Mouse (Mus musculus) urinary bladder, postnatal 25 days (tissue): ENCODE measurements around the gene Nup153.

ENCODE experiments used
- DNase-seq: peaks from one replicate; pipeline ENCODE4 v3.0.0; 2022; ENCODE audit warnings: low spot score

Gene Nup153

DNA sequence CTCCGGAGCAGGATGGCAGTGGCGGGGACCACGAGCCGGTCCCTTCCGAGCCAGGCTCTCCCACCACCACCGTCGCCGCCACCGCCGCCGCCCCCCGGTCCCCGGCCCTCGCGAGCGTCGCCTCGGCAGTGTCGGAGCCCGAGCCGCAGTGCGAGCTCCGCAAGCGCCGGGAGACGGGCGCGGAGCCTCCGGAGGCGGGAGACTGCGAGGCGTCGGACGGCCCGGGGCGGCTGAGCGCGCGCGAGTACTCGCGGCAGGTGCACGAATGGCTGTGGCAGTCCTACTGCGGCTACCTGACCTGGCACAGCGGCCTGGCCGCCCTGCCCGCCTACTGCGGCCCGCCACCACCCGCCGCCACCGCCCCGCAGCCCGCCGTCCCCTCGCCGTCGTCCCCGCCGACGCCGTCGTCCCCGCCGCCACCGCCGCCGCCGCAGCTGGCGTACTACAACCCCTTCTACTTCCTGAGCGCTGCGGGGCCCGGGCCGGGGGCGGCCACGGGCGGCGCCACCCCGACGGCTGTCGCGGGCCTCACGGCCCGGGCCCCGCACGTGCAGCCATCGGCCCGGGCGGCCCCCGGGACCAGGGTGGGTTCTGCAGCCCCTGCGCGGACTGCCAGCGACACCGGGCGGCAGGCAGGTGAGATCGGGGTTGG, 58.0 kb downstream of the Nup153 start:
- peak; percentile 14 for DNase-seq

DNA sequence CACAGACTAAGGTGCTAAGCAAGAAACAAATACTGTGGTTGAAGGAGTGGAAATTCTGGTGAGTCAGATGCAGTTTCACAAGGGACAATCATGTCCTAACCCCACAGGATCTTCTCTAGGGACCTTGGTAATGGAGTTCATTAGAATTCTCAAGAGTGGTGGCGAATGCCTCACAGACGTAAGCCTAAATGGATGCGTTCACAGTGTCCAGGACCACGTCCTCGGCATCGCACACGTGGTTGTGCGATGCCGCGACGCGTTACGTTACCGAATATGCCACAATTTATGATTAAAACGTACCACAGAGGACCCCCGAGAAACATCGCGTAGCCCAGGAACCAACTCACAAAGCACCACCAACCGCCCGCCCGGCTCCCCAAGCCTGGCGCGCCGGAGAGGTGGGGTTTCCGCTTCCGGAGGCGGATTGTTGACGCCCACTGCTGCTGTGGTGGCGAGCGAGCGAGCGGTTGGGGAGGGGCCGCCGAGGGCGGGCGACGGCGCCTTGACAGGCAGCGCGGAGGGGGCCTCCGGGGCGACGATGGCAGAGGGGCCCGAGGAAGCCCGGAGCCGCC, 58.6 kb downstream of the Nup153 start, which contains the start of gene Fam8a1:
Gene Fam8a1, plus strand, starts transcription at position 475 of the 572 bp plus-strand sequence.
- DNase-seq, result peak; percentile 91

DNA sequence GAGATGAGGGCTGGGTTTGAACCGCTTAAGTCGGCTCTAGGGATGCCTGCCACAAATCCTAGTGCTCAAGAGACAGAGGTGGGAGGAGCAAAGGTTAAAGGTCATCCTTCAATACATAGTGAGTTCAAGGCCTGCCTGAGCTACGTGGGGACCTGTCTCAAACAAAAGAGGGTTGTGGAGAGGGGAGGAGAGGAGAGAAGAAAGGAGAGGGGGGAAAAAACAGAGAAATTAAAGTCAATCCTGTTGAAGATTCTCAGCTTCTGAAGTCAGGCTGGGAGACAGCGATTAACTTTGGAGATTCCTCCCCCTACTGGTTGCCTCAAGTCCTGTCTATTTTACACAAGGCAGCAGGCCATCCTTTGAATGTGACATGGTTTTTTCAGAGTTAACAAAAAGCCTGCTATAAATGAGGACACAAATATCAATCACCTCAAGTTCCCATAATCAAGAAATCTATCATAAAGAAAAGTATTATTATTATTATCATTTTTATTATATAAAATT, 64.2 kb downstream of the Nup153 start:
- no peak for DNase-seq

DNA sequence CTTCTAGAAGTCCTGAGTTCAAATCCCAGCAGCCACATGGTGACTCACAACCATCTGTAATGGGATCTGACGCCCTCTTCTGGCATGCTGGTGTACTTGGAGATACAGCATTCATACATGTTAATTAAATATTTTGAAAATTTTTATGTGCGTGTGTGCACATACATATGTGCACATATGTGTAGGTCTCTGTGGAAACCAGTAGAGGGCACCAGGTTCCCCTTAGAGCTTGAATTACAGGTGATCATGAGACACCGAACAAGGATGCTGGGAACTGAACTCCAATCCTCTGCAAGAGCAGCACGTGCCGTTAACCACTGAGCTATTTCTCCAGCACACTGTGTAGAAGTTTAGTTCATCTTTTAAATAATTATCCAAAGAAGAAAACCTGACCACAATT, 68.5 kb downstream of the Nup153 start:
- DNase-seq, result no peak

DNA sequence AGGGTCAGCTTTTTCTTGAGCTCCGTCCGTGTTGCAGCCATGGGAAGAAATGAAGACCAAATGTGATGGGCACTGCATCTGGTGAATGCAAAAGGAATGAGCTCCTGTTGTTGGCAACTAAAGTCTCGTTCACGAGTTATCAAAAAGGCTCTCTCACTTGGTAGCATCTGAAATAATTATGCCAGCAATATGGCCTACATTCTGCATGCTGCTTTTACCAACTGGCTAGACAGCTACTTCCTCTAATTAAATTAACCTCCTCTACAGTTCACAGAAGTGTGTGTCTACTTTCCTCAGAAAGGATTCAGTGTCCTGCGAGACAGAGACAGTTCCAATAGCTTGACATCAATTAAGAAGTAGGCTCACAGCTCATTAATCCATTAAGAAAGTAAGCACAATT, 73.2 kb downstream of the Nup153 start:
- no peak for DNase-seq

DNA sequence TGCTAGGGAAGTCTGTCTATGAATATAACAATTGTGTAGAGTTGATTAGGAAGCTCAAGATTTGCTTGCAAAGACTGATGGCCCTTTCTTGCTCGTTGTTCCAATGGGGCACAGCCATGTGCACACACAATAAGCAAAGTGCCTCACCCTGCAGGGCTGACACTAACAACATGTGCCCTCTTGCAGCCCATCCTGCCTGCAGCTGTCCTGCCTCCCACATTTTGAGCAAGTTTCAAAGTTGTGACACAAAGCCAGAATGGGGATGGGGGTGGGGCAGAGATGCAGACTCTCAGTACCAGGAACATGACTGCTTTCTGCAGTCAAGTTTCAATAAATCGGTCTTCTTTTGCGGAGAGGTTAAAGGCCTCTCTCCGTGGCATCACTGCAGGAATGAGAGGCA, 74.1 kb downstream of the Nup153 start:
- no peak for DNase-seq

DNA sequence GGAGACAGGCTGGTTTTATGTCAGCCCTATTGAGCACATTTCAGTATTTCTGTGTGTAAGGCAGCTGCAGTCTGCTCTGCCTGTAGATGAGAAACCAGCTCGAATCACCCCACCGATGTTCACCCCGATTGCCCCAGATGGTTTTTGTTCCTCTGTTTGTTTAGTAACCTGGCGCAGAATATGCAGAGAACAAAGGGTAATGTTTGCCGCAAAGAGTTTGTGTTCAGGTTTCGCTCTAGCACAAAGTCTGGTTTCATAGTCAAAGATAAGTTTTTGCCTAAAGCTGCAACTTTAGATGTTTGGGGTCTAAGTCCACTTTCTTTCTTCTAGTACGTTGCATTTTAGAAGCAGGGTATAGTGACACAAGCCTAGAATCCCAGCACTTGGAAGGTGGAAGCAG, 75.1 kb downstream of the Nup153 start:
- no peak for DNase-seq

DNA sequence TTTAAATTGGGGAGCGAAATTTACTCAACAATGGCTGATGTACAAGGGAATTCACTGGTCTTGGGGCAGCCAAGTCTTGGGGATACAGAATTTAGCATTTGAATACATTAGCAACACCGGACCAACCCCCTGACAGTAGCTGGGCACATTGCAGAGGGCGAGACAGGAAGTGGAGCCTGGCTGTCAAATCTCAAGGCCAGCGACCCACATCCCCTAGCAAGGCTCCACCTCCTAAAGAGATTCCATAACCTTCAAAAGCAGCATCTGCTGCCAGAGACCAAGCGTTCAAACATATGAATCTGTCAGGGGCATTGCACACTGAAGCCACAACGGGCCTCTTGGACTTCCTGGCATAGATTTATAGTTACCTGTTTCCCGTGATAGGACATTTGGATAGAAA, 75.9 kb downstream of the Nup153 start:
- DNase-seq, result no peak

DNA sequence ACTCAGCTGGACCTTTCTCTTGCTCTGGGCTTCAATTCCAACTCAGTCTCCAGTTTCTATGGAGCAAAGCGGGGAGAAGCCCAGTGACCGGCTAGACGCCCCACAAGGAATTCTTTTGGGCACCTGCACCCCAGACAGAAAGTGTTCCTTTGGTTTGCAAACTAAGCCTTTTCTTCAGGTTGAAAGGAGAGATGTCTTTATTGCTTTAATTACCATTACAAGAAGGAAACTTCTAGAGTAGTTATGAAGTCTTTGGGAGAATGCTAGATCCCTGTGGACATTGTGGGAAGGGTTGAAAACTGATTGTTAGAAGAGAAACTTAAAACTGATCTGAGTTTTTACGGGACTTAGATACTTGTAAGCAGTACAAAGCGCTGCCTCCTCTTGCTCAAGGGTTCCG, 82.3 kb downstream of the Nup153 start:
- no peak for DNase-seq

DNA sequence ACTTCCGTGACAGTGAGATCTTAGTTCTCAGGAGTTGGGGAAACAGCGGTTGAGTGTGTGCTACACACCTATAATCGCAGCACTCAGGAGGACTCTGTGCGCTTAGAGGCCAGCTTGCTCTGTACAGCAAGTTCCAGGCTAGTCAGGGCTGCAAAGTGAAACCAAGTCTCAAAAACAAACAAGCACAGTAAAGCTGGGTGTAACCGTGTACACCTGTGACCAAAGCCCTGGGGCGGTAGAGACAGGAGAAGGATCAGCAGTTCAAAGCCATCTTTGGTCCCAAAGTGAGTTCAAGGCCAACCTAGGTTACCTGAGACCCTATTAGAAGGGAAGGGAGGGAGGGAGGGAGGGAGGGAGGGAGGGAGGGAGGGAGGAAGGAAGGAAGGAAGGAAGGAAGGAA, 83.6 kb downstream of the Nup153 start:
- no peak for DNase-seq

DNA sequence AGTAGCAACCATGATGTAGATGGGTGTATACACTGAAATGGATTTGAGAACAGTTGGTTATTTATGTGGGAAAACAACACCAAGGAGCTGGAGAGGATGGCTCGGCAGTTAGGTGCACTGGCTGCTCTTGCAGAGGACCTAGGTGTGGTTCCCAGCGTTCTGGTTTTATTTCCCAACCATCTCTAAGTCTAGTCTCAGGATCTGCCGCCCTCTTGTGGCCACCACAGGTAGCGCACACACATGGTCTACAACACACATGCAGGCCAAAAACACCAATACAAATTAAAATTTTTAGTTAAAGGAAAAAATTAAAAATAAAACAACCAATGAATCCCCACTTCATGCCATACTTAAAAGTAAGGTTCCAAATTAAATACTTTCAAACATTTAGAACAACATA, 85.4 kb downstream of the Nup153 start:
- no peak for DNase-seq

DNA sequence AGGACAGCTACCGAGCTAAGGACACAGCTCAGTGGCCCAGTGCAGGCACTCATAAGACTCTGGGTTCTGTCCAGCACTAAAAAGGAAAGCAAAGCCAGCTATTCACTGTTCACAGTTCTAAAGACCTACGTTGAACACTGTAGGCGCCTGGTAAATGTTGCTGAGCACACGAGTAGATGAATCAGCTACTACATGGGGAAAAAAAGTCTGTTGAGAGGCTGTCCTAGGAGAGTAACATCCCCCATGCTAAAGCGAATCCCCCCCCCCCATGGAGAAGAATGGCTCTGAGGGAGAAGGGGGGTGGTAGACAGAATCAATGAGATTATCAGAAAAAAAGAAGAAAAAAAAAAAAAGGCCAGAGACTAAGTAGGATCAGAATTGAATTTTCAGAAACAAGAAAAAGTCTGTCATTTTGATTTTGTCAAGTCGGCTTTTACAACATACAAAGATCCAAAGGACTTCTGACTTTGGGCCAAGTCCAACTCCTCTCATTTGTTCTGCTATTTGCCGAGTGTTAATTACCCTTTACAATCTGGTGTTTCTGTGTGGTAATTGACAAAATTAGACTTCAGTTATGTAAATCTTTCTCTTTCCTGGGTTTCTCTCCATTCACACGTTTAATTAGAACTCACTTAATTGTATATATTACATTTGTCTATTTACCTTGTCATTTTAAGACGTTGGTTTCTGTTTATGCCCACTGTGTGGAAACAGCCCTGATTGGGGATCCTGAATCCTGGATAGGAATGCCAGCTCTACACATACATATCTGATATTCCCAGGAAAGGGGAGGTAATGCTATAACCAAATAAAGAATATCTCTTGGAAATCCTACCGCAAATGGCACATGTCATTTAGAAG, 86.9 kb downstream of the Nup153 start:
- DNase-seq, result no peak

DNA sequence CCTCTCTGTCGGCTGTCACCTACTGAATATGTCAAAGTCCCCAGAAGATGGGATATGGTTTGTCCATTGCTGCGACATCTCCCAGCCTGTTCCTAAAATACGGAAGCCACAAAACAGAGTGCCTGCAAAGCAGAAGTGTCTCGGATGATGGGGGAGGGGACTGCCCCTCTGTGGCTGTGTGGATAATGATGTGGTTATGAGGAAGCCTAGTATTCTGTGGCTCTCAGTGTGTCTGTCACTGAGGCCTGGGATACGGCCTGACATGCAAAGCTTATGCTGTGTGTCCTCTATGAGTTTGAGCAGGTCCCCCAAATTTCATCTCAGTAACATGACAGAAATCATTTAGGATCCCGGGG, 93.6 kb downstream of the Nup153 start:
- no peak for DNase-seq

DNA sequence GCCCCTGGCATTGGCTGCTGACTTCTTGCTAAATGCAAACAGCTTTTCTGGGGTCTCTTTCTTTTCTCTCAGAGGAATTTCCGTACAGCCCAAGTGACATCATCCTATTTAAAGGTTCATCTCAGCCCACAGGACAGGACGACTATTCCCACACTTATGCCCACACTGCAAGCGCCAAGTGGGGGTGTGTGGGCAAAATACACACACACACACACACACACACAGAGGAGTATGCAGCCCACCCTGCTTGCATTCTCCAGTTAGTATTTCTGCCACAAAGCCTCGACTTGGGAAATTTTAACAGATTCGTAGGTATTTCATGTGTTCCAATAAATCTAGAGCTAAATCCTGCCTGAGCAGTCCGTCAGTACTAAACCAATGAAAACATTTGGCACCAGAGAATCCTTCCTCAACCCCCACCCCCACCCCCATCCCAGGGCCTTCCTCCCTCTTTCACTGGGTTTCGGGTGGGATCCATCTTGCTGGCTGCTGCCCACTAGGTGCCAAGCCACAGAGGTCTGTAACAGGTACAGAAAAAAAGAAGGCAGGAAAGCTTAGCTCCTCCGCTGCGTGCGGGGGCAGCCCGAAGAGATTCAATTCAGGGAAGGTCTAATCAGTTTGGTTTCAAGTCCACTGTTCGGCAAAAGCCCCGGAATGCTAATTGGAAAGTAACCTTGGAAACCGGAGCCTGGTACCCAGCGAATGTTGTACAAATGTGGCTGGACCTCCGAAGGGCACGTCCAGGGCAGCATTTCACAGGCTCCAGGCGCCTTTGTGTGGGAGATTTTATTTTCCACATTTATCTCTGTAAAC, 94.2 kb downstream of the Nup153 start:
- no peak for DNase-seq

DNA sequence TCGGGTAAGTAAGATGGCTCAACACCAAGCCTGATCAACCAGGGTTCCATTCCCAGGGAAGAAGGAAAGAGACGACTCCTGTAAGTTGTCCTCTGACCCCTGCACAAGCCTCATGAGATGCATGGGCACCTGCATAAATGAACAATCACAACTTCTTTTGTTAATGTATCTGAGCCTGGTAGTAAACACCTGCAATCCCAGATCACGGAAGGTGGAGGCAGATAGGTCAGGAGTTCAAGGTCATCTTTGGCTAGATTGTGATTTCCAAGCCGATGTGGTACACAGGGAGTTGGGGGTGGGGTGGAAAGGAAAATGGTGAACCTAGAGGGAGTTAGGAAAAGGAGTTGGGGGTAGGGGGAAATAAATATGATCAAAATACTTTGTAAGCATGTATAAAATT, 94.9 kb downstream of the Nup153 start:
- no peak for DNase-seq
